Mouse (Mus musculus) cerebellum, postnatal 4 days (tissue): ENCODE measurements around the gene Kcne4.

Source experiments
- DNase-seq, 2 experiments: peaks; one replicate each; pipeline ENCODE4 v3.0.0; 2022; ENCODE audit warnings: low spot score in 2 of 2, mixed read lengths in 1 of 2

The Kcne4 gene

DNA sequence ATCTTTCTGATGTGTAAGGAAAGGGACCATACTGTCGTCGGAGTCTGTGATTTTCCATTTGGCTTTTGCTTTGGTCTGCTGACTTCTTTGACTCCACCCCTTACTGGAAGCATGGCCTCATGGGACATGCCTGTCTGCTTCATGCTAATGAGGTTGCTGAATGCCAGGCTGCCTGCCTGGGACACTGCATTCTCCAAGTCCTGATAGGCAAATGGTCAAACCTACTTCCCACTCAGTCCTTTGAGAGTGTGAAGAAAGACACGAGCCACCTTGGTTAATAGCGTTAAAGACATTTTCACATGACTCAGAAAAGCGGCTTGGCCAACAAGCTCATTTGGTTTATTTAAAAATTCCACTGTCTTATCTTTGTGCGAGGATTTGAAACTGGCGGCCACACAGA, 43.5 kb downstream of the Kcne4 start:
- no peak for DNase-seq

DNA sequence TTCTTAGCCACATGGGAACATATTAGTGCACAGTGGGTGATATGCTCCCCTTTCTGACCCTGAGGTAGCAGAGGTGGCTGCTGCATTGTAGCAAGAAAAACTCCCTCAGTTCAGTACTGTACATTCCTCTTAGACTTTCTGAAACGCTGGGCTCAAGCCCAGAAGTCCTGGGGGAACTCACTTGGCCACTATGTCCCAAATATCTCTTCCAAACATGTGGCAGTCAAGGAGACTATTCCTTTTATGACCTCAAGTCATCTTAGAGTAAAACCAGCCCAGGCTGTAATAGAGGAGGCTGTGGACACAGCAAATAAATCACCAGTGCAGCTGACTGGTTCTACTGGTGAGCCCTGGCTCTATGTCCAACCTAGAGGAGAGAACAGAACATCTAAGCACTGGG, 45.7 kb downstream of the Kcne4 start:
- no peak for DNase-seq

GRCm38 (mm10) chr1:78863833-78864232, 47.3 kb downstream of the Kcne4 start:
- DNase-seq: no peak

- DNase-seq: no peak
Observed at GRCm38 (mm10) chr1:78864351-78864750, 47.8 kb downstream of the Kcne4 start.

- no peak for DNase-seq
Observed at GRCm38 (mm10) chr1:78864799-78865346, 48.3 kb downstream of the Kcne4 start.

DNA sequence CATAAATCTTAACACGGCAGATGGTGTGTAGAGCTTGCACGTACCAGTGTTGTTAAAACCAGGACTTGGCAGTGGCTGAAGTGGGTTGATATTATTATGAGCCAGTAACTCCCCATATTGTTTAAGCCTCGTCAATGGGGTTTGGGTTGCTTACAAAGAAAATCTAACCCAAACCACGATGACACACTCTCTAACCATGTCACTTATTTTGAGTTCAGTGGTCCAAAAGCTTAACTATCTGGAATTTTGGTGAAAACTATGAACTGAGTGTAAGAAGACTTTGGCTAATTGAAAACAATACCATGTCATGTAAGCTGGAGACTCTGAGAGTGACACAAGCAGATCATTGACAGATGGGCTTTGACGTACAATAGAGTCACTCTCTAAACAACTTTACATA, 49.4 kb downstream of the Kcne4 start:
- DNase-seq: no peak

DNA sequence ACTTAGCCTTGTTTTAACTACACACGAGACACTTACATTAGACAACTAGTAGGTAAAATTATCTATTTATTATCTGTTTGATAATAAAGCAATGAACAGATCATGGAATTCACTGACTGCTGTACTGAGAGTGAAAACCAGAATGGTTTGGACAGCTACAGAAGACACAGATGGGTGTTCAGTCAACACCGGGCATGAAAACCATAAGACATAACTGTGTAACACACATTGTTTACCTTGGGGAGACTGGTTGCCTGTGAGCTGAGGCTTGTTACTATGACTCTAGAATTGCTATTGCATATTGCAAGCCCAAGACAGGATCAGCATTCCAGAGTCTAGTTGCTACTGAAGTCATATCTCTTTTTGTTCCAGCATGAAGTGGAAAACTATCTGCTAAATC, 49.9 kb downstream of the Kcne4 start:
- no peak for DNase-seq
